Mouse (Mus musculus): ENCODE data around the gene Ldlrad1. TPM values are rescaled to one million over a fixed set of nuclear protein-coding genes. Genes with fewer than 3 reads are reported as not detected.

Gene Ldlrad1
- total and polyA plus RNA-seq, 3 experiments: 2.1 TPM; not detected in 2

DNA sequence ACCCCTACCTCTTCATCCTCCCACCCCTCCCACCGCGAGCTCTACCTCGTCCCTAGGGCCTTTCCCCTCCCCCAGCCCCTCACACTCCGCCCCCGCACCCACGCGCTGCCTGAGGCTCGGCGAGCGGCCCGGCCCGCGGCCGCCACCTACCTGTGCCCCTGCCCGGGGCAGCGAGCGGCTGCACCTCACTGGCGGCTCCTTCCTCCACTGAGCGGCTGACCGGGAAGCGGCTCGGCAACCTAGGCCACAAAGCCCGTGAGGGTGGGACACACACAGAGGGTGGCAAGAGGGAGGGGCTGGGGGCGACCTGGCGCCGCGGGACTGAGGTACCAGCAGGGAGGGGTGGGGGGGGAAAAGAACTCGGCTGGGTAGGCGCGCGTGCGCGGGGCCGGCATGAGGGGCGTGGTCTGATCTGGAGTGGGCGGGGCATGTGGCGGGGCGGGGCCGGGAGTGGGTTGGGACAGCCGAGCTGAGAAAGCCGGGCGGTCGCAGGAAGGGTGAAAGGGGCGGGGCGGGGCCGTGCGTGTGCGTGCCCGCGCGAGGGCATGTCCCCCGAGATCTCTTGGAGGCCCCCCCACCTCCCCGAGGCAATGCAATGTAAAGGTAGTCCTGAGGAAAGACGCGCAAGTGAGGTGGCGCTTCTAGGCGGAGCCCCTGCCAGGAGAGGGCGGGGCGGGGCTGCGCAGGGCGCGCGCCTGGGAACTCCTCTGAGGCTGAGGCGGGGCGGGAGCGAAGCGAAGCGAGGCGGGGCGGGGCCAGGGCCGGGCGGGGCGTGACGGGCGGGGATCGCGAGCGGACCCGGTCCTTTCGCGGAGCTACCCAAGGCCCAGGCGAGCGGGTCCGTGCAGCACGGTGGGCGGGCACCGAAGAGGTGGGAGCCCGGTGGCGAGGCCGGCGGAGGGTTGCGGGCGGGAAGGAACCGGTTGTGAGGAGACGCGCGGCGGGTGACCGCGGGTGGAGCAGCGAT is 44.4 kb downstream of the Ldlrad1 start, which contains the start of the genes Lrrc42 and Hspb11:
Lrrc42 (minus strand) TSS at position 408 of the 967 bp plus-strand sequence.
Hspb11 (plus strand) TSS at position 469 of the 967 bp plus-strand sequence.
- no peaks in the 10 kb centered on the region for H3K36me3 ChIP-seq (ENCODE audit: control insufficient read depth, insufficient read depth, low read length)
- no peaks in the 10 kb centered on the region for H3K79me2 ChIP-seq (replicated peaks; ENCODE audit: control insufficient read depth, insufficient read depth, low read length)
- 1% methylated on average over 95 of the region's 101 CpGs for WGBS
- peaks cover 2% of the 10 kb centered on the region; the same call in 1 of the 2 replicates for H3K4me1 ChIP-seq (ENCODE audit: control insufficient read depth, insufficient read depth, low read length)
- DNase-seq: peak; percentile 93 to 96
- TF ChIP-seq POLR2A (IDR thresholded peaks at IDR 0.05; ENCODE audit: insufficient read depth, low read depth, low read length): peak; percentile 59
- no peak for TF ChIP-seq EP300 (IDR thresholded peaks at IDR 0.05; ENCODE audit: insufficient read depth, low read depth, low read length)
- peak; percentile 53 for TF ChIP-seq CTCF (IDR thresholded peaks at IDR 0.05)
- peak within 1 kb of the TSS; percentile 93 for H3K9ac ChIP-seq (ENCODE audit: low read depth, low read length)
- intact Hi-C loops (cut with DNase I): loop anchor here (1.0 to 10.0 kb wide), 5 partner anchors 61 to 631 kb away; partner anchors contain the start of genes 0610037L13Rik, Ndc1, Tceanc2 and Tmem59
- H3K27ac ChIP-seq: peak within 1 kb of the TSS; percentile 85
- peak within 1 kb of the TSS; percentile 64 for H3K4me3 ChIP-seq
- no peaks in the 10 kb centered on the region for H3K27me3 ChIP-seq (ENCODE audit: control insufficient read depth, insufficient read depth, low read length)

DNA sequence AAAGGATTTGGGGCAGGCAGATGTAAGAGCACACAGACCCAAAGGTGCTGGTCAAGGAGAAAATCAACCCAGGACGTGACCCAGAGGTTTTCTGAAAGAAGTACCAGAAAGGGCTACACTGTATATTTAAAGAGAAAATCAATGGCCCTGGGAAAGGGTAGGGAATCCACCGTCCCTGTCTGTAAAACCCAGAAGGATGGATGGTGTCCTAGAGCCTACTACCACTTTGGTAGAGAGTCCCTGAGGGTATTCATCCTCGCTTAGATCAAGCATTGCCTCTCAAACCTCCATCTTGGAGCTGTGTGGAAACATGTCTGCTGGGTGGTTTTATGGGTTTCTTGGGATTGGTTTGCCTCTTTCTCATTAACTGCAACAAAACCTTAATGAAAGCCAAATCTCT is 45.4 kb downstream of the Ldlrad1 start:
- intact Hi-C loops (cut with DNase I): loop anchor here (5.0 to 10.0 kb wide), 2 partner anchors 113 to 630 kb away; partner anchors contain the start of genes 0610037L13Rik and Ndc1
- 47% methylated on average over 3 of the region's 3 CpGs for WGBS

DNA sequence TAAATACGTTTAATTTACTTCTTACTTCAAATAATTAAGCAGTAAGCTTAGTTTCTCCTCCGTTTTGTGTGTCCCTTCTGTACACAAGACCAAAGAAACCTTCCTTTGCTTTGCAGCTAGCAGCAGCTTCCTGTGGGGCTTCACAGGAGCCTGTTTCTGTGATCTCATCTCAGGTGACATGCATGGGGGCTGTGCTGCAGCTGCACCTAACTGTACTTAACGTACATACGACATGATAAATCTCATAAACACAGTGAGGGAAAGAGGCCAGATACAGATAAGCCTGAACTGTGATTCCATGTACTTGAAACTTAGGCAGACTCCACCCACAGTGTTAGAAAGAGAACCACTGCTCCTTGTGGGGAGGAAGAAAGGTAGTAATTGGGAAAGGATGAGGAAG is 51.0 kb downstream of the Ldlrad1 start:
- TF ChIP-seq CTCF (IDR thresholded peaks at IDR 0.05): no peak
- TF ChIP-seq EP300 (IDR thresholded peaks at IDR 0.05; ENCODE audit: insufficient read depth, low read depth, low read length): no peak
- TF ChIP-seq POLR2A (IDR thresholded peaks at IDR 0.05; ENCODE audit: insufficient read depth, low read depth, low read length): no peak
- Histone ChIP-seq H3K4me1 (ENCODE audit: control insufficient read depth, insufficient read depth, low read length) (no peaks in the 10 kb centered on the region), H3K27ac (no peak overlapping the region), H3K36me3 (ENCODE audit: control insufficient read depth, insufficient read depth, low read length) (no peaks in the 10 kb centered on the region), H3K27me3 (ENCODE audit: control insufficient read depth, insufficient read depth, low read length) (no peaks in the 10 kb centered on the region), H3K79me2 (replicated peaks; ENCODE audit: control insufficient read depth, insufficient read depth, low read length) (no peaks in the 10 kb centered on the region), H3K9ac (ENCODE audit: low read depth, low read length) (no peak overlapping the region), H3K4me3 (no peak overlapping the region)
- DNase-seq: no peak
- intact Hi-C loops (cut with DNase I): no loop called here
- WGBS: 41% methylated on average over 4 of the region's 4 CpGs

More for the DNA sequence above, 45.4 kb downstream of the Ldlrad1 start:
- H3K27ac ChIP-seq: no peak overlapping the region; the same call in none of the 2 replicates
- no peaks in the 10 kb centered on the region for H3K36me3 ChIP-seq (ENCODE audit: control insufficient read depth, insufficient read depth, low read length)
- DNase-seq: no peak
- peak overlapping the region; percentile 30; the same call in 1 of the 2 replicates for H3K9ac ChIP-seq (ENCODE audit: low read depth, low read length)
- no peak for TF ChIP-seq CTCF (IDR thresholded peaks at IDR 0.05)
- no peak for TF ChIP-seq POLR2A (IDR thresholded peaks at IDR 0.05; ENCODE audit: insufficient read depth, low read depth, low read length)
- TF ChIP-seq EP300 (IDR thresholded peaks at IDR 0.05; ENCODE audit: insufficient read depth, low read depth, low read length): no peak
- no peaks in the 10 kb centered on the region for H3K79me2 ChIP-seq (replicated peaks; ENCODE audit: control insufficient read depth, insufficient read depth, low read length)
- H3K4me3 ChIP-seq: peak overlapping the region; percentile 64
- H3K27me3 ChIP-seq (ENCODE audit: control insufficient read depth, insufficient read depth, low read length): no peaks in the 10 kb centered on the region
- peaks cover 2% of the 10 kb centered on the region; the same call in 1 of the 2 replicates for H3K4me1 ChIP-seq (ENCODE audit: control insufficient read depth, insufficient read depth, low read length)

Other genes with a start within 250 kb of the Ldlrad1 start
- 100 to 1,000 TPM in 1 of 2 experiments, 10 to 100 TPM in 1; 96.3 to 103 TPM for gene Mrpl37, start 142.3 kb upstream of the Ldlrad1 start, total RNA-seq (2021)
- 113 and 180 TPM in 2 replicates for gene Mrpl37, start 142.3 kb upstream of the Ldlrad1 start, polyA plus RNA-seq (2012; rRNA removed)
- gene Cyb5rl, start 142.2 kb upstream of the Ldlrad1 start, total RNA-seq (2021): 10 to 100 TPM; 21.9 to 25.9 TPM
- gene Cyb5rl, start 142.2 kb upstream of the Ldlrad1 start, polyA plus RNA-seq (2012; rRNA removed): 12.6 and 15.4 TPM in 2 replicates
- not detected for gene Cdcp2, start 112.3 kb upstream of the Ldlrad1 start, total RNA-seq (2021)
- not detected in 2 replicates for gene Cdcp2, start 112.3 kb upstream of the Ldlrad1 start, polyA plus RNA-seq (2012; rRNA removed)
- 100 to 1,000 TPM; 132 to 141 TPM for gene Tmem59, start 30.8 kb upstream of the Ldlrad1 start, total RNA-seq (2021)
- 139 and 212 TPM in 2 replicates for gene Tmem59, start 30.8 kb upstream of the Ldlrad1 start, polyA plus RNA-seq (2012; rRNA removed)
- 10 to 100 TPM; 10.1 to 14.7 TPM for gene Tceanc2, start 30.1 kb upstream of the Ldlrad1 start, total RNA-seq (2021)
- 3.3 and 4.0 TPM in 2 replicates for gene Tceanc2, start 30.1 kb upstream of the Ldlrad1 start, polyA plus RNA-seq (2012; rRNA removed)
- 10 to 100 TPM in 1 of 2 experiments, 1 to 10 TPM in 1; 9.6 to 10.1 TPM for gene Lrrc42, start 44.4 kb downstream of the Ldlrad1 start, total RNA-seq (2021)
- gene Lrrc42, start 44.4 kb downstream of the Ldlrad1 start, polyA plus RNA-seq (2012; rRNA removed): 5.0 and 8.6 TPM in 2 replicates
- gene Hspb11, start 44.4 kb downstream of the Ldlrad1 start, total RNA-seq (2021): 10 to 100 TPM in 1 of 2 experiments, 1 to 10 TPM in 1; 9.4 to 11.3 TPM
- 2.3 and 3.9 TPM in 2 replicates for gene Hspb11, start 44.4 kb downstream of the Ldlrad1 start, polyA plus RNA-seq (2012; rRNA removed)
- gene Dio1, start 98.0 kb downstream of the Ldlrad1 start, total RNA-seq (2021): not detected
- gene Dio1, start 98.0 kb downstream of the Ldlrad1 start, polyA plus RNA-seq (2012; rRNA removed): not detected in 2 replicates
- 10 to 100 TPM; 17.6 to 19.3 TPM for gene Yipf1, start 105.2 kb downstream of the Ldlrad1 start, total RNA-seq (2021)
- 23.3 and 28.9 TPM in 2 replicates for gene Yipf1, start 105.2 kb downstream of the Ldlrad1 start, polyA plus RNA-seq (2012; rRNA removed)
- 10 to 100 TPM; 10.2 to 11.3 TPM for gene Ndc1, start 158.6 kb downstream of the Ldlrad1 start, total RNA-seq (2021)
- 15.4 and 22.2 TPM in 2 replicates for gene Ndc1, start 158.6 kb downstream of the Ldlrad1 start, polyA plus RNA-seq (2012; rRNA removed)
- gene Glis1, start 225.4 kb downstream of the Ldlrad1 start, total RNA-seq (2021): under 1 TPM; 0.30 to 0.52 TPM
- 0.18 and 0.29 TPM in 2 replicates for gene Glis1, start 225.4 kb downstream of the Ldlrad1 start, polyA plus RNA-seq (2012; rRNA removed)

All from heart, adult 2 months (tissue).